Mouse (Mus musculus) heart, embryonic 16.5 days (tissue): ENCODE results near the gene Prickle4. TPM values are rescaled to one million over a fixed set of nuclear protein-coding genes. Genes with fewer than 3 reads are reported as not detected.

Source experiments
- ATAC-seq: fragments of 200-750 bp; cut with Nextera tagmentation; replicated peaks from 2 replicates; pipeline ENCODE4 v1.8.0; 2017; ENCODE audit warnings: moderate number of reproducible peaks; ENCODE audit not compliant: insufficient read depth, low FRiP score; ENCODE audit errors: extremely low read depth
- H3K27ac ChIP-seq: fragments of 300-500 bp; sonication (generic); 2 replicates; pipeline ENCODE4 v1.5.1; 2014; ENCODE audit warnings: mild to moderate bottlenecking, low read length, control low read depth, moderate library complexity
- H3K27me3 ChIP-seq: fragments of 300-500 bp; sonication (generic); 2 replicates; pipeline ENCODE4 v1.6.1; 2014; ENCODE audit warnings: low read length, mixed read lengths; ENCODE audit not compliant: control insufficient read depth, insufficient read depth
- H3K36me3 ChIP-seq: fragments of 300-500 bp; sonication (generic); 2 replicates; pipeline ENCODE4 v1.6.1; 2014; ENCODE audit not compliant: control insufficient read depth, insufficient read depth
- H3K4me1 ChIP-seq: fragments of 300-500 bp; sonication (generic); 2 replicates; pipeline ENCODE4 v1.6.1; 2014; ENCODE audit warnings: low read length, mixed read lengths; ENCODE audit not compliant: control insufficient read depth, insufficient read depth
- H3K4me2 ChIP-seq: fragments of 300-500 bp; sonication (generic); 2 replicates; pipeline ENCODE4 v1.6.1; 2014; ENCODE audit warnings: low read depth, mild to moderate bottlenecking, control low read depth, low read length
- H3K4me3 ChIP-seq: fragments of 300-500 bp; sonication (generic); 2 replicates; pipeline ENCODE4 v1.5.1; 2014; ENCODE audit warnings: mild to moderate bottlenecking, control low read depth, low read length
- H3K9ac ChIP-seq: fragments of 300-500 bp; sonication (generic); 2 replicates; pipeline ENCODE4 v1.6.1; 2014; ENCODE audit warnings: low read length, control low read depth
- H3K9me3 ChIP-seq: fragments of 300-500 bp; sonication (generic); replicated peaks from 2 replicates; pipeline ENCODE4 v1.6.1; 2016; ENCODE audit warnings: low read length; ENCODE audit not compliant: control insufficient read depth
- WGBS: fragments of 180-500 bp; shearing (Covaris S2); extraction: QIAGEN DNeasy Blood & Tissue Kit; methylation state at CpG from one replicate; pipeline ENCODE4 v1.1.7; 2014; 5-methylcytosine and 5-hydroxymethylcytosine counted together
- polyA plus RNA-seq: library from polyadenylated mRNA; unstranded; fragments of >200 nt; fragmentation: Nextera tagmentation; extraction: Ambion mirVana; gene quantifications from 2 replicates; pipeline ENCODE4 v1.2.1, GENCODE M21; 2015

Gene Prickle4
- polyA plus RNA-seq, 1 experiment from 2014 or later = 0.72 TPM

GRCm38 (mm10) chr17:47687409-47688343 is 6.9 kb downstream of the Prickle4 start:
- ATAC-seq = peak; percentile 82
- Histone ChIP-seq H3K27me3 (no peaks in the 10 kb centered on the region), H3K4me1 (peaks cover 13% of the 10 kb centered on the region), H3K4me2 (peak overlapping the region; percentile 98), H3K36me3 (peaks cover 16% of the 10 kb centered on the region), H3K4me3 (peak overlapping the region; percentile 95), H3K9me3 (no peaks in the 10 kb centered on the region), H3K27ac (peak overlapping the region; percentile 86), H3K9ac (peak overlapping the region; percentile 91)
- under 1% methylated on average over 70 of the region's 70 CpGs for WGBS

GRCm38 (mm10) chr17:47682836-47683235 is 11.7 kb downstream of the Prickle4 start:
- no peaks in the 10 kb centered on the region for H3K9me3 ChIP-seq
- H3K9ac ChIP-seq = no peak overlapping the region
- no peak overlapping the region for H3K4me2 ChIP-seq
- no peak overlapping the region for H3K27ac ChIP-seq
- H3K4me3 ChIP-seq = no peak overlapping the region
- WGBS = 76% methylated on average over 4 of the region's 4 CpGs
- H3K4me1 ChIP-seq = peaks cover 7% of the 10 kb centered on the region
- H3K36me3 ChIP-seq = peaks cover 41% of the 10 kb centered on the region
- no peaks in the 10 kb centered on the region for H3K27me3 ChIP-seq
- ATAC-seq = no peak

- Histone ChIP-seq H3K36me3 (peaks cover 29% of the 10 kb centered on the region), H3K4me1 (no peaks in the 10 kb centered on the region), H3K4me3 (no peak overlapping the region), H3K27ac (no peak overlapping the region), H3K9me3 (no peaks in the 10 kb centered on the region), H3K27me3 (no peaks in the 10 kb centered on the region), H3K9ac (no peak overlapping the region), H3K4me2 (no peak overlapping the region)
- 85% methylated on average over 5 of the region's 5 CpGs for WGBS
- ATAC-seq = no peak
These were observed 15.8 kb downstream of the Prickle4 start for GRCm38 (mm10) chr17:47678702-47679101.

GRCm38 (mm10) chr17:47678238-47678637 is 16.3 kb downstream of the Prickle4 start:
- H3K9ac ChIP-seq = no peak overlapping the region
- H3K4me3 ChIP-seq = no peak overlapping the region
- H3K27ac ChIP-seq = no peak overlapping the region
- H3K4me1 ChIP-seq = no peaks in the 10 kb centered on the region
- no peak for ATAC-seq
- WGBS = 91% methylated on average over 5 of the region's 5 CpGs
- H3K36me3 ChIP-seq = peaks cover 29% of the 10 kb centered on the region
- no peaks in the 10 kb centered on the region for H3K9me3 ChIP-seq
- no peak overlapping the region for H3K4me2 ChIP-seq
- H3K27me3 ChIP-seq = peaks cover under 1% of the 10 kb centered on the region; the same call in 1 of the 2 replicates

GRCm38 (mm10) chr17:47676581-47676980 is 18.0 kb downstream of the Prickle4 start:
- 19% methylated on average over 9 of the region's 9 CpGs for WGBS
- no peak for ATAC-seq
- no peak overlapping the region for H3K27ac ChIP-seq
- H3K9me3 ChIP-seq = no peaks in the 10 kb centered on the region
- H3K4me3 ChIP-seq = no peak overlapping the region
- H3K4me2 ChIP-seq = no peak overlapping the region
- no peak overlapping the region for H3K9ac ChIP-seq
- H3K36me3 ChIP-seq = peaks cover 24% of the 10 kb centered on the region
- peaks cover 9% of the 10 kb centered on the region for H3K4me1 ChIP-seq
- peaks cover 3% of the 10 kb centered on the region; the same call in 1 of the 2 replicates for H3K27me3 ChIP-seq

- peaks cover 8% of the 10 kb centered on the region; the same call in 1 of the 2 replicates for H3K27me3 ChIP-seq
- ATAC-seq = peak; percentile 87
- H3K27ac ChIP-seq = no peak overlapping the region
These were observed 22.0 kb downstream of the Prickle4 start for GRCm38 (mm10) chr17:47672311-47673111.

GRCm38 (mm10) chr17:47671988-47672310 is 22.6 kb downstream of the Prickle4 start:
- peak; percentile 18; the same call in 1 of the 2 replicates for ATAC-seq
- Histone ChIP-seq H3K9me3 (no peaks in the 10 kb centered on the region), H3K4me1 (peaks cover 9% of the 10 kb centered on the region), H3K4me2 (peak overlapping the region; percentile 87), H3K9ac (peak overlapping the region; percentile 69), H3K4me3 (peak overlapping the region; percentile 60), H3K27me3 (peaks cover 8% of the 10 kb centered on the region; the same call in 1 of the 2 replicates), H3K27ac (no peak overlapping the region), H3K36me3 (peaks cover 4% of the 10 kb centered on the region; the same call in 1 of the 2 replicates)
- 27% methylated on average over 14 of the region's 14 CpGs for WGBS

More at GRCm38 (mm10) chr17:47672311-47673111, 22.0 kb downstream of the Prickle4 start:
- Histone ChIP-seq H3K4me1 (peaks cover 9% of the 10 kb centered on the region), H3K4me2 (peak overlapping the region; percentile 87), H3K9me3 (no peaks in the 10 kb centered on the region), H3K9ac (peak overlapping the region; percentile 69), H3K36me3 (peaks cover 4% of the 10 kb centered on the region; the same call in 1 of the 2 replicates), H3K4me3 (peak overlapping the region; percentile 60)
- WGBS = 4% methylated on average over 68 of the region's 68 CpGs

GRCm38 (mm10) chr17:47669166-47669565 is 25.4 kb downstream of the Prickle4 start:
- ATAC-seq = no peak
- Histone ChIP-seq H3K9me3 (no peaks in the 10 kb centered on the region), H3K27me3 (peaks cover 8% of the 10 kb centered on the region; the same call in 1 of the 2 replicates), H3K27ac (no peak overlapping the region), H3K4me3 (no peak overlapping the region), H3K4me2 (no peak overlapping the region), H3K9ac (no peak overlapping the region), H3K36me3 (no peaks in the 10 kb centered on the region), H3K4me1 (peaks cover 13% of the 10 kb centered on the region)
- WGBS = 71% methylated on average over 4 of the region's 4 CpGs
